Mouse (Mus musculus) neural tube, embryonic 14.5 days (tissue): ENCODE measurements around the gene Wdr26. TPM values are rescaled to one million over a fixed set of nuclear protein-coding genes. Genes with fewer than 3 reads are reported as not detected.

Source experiments
- ATAC-seq: fragments of 200-750 bp; cut with Nextera tagmentation; 2 replicates; pipeline ENCODE4 v1.8.0; 2017; ENCODE audit warnings: low read depth, mild to moderate bottlenecking, moderate TSS enrichment, moderate library complexity
- H3K27ac ChIP-seq: fragments of 300-500 bp; sonication (generic); 2 replicates; pipeline ENCODE4 v1.5.1; 2014; ENCODE audit warnings: low read depth, mild to moderate bottlenecking, control low read depth, low read length, moderate library complexity, mixed read lengths
- H3K27me3 ChIP-seq: fragments of 300-500 bp; sonication (generic); 2 replicates; pipeline ENCODE4 v1.6.1; 2014; ENCODE audit warnings: low read length; ENCODE audit not compliant: control insufficient read depth, insufficient read depth
- H3K36me3 ChIP-seq: fragments of 300-500 bp; sonication (generic); 2 replicates; pipeline ENCODE4 v1.6.1; 2014; ENCODE audit warnings: low read length, mixed read lengths; ENCODE audit not compliant: control insufficient read depth, insufficient read depth
- H3K4me1 ChIP-seq: fragments of 300-500 bp; sonication (generic); 2 replicates; pipeline ENCODE4 v1.6.1; 2014; ENCODE audit warnings: low read length; ENCODE audit not compliant: control insufficient read depth, insufficient read depth
- H3K4me2 ChIP-seq: fragments of 300-500 bp; sonication (generic); 2 replicates; pipeline ENCODE4 v1.6.1; 2014; ENCODE audit warnings: mild to moderate bottlenecking, low read depth, low read length, control low read depth
- H3K4me3 ChIP-seq: fragments of 300-500 bp; sonication (generic); 2 replicates; pipeline ENCODE4 v1.5.1; 2014; ENCODE audit warnings: low read depth, low read length, control low read depth, mixed read lengths
- H3K9ac ChIP-seq: fragments of 300-500 bp; sonication (generic); replicated peaks from 2 replicates; pipeline ENCODE4 v1.6.1; 2014; ENCODE audit warnings: low read depth, mild to moderate bottlenecking, control low read depth, low read length, mixed read lengths
- H3K9me3 ChIP-seq: fragments of 300-500 bp; sonication (generic); 2 replicates; pipeline ENCODE4 v1.6.1; 2016; ENCODE audit warnings: low read length; ENCODE audit not compliant: control insufficient read depth
- WGBS: fragments of 180-500 bp; shearing (Covaris S2); extraction: QIAGEN DNeasy Blood & Tissue Kit; methylation state at CpG from one replicate; pipeline ENCODE4 v1.1.7; 2014; 5-methylcytosine and 5-hydroxymethylcytosine counted together
- polyA plus RNA-seq: library from polyadenylated mRNA; unstranded; fragments of >200 nt; fragmentation: Nextera tagmentation; extraction: Ambion mirVana; gene quantifications from 2 replicates; pipeline ENCODE4 v1.2.1, GENCODE M21; 2014

Wdr26 gene
- polyA plus RNA-seq, 1 experiment from 2014 or later, result 53.0 TPM

DNA sequence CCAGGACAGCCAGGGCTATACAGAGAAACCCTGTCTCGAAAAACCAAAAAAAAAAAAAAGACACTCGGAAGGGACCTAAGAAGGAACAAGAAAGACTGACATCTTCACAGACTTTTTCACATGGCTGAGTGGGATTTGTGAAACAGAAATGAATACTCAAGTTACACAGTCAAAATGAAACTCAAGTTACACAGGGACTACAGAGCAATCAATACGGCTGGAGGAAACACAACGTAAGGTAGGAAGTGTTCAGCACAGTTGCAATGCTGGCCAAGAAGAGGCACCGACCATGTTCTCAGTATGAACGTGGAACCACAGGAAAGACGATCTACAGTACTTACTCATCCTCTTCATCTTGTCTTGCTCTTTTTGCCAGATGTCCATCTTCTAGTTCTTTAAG is 73.1 kb downstream of the Wdr26 start:
- H3K27ac ChIP-seq, result no peak overlapping the region
- H3K36me3 ChIP-seq, result peaks cover 38% of the 10 kb centered on the region
- 97% methylated on average over 7 of the region's 7 CpGs for WGBS
- no peak overlapping the region for H3K4me2 ChIP-seq
- H3K4me1 ChIP-seq, result peaks cover 6% of the 10 kb centered on the region
- H3K4me3 ChIP-seq, result no peak overlapping the region
- H3K9ac ChIP-seq, result no peak overlapping the region
- ATAC-seq, result no peak
- no peaks in the 10 kb centered on the region for H3K27me3 ChIP-seq
- no peaks in the 10 kb centered on the region for H3K9me3 ChIP-seq

DNA sequence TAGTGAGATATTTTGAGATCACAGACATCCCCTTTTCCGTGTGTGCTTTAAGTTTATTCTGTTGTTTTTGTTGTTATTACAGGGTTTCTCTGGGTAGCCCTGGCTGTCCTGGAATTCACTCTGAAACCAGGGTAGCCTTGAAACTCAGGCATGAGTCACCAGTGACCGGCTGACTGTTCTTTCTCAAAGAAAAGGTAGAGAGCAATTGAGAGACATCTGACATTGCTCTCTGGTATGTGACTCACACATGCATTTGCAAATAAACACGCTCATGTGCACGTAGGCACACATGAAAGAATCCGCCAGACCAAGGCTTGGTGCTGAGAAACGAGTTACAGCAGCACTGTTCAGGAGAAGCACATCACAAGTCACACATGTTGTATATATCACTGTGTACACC is 79.9 kb downstream of the Wdr26 start:
- no peak overlapping the region for H3K9ac ChIP-seq
- 90% methylated on average over 6 of the region's 6 CpGs for WGBS
- ATAC-seq, result no peak
- H3K27ac ChIP-seq, result no peak overlapping the region
- H3K27me3 ChIP-seq, result no peaks in the 10 kb centered on the region
- no peaks in the 10 kb centered on the region for H3K9me3 ChIP-seq
- peaks cover 70% of the 10 kb centered on the region for H3K36me3 ChIP-seq
- no peak overlapping the region for H3K4me2 ChIP-seq
- no peaks in the 10 kb centered on the region for H3K4me1 ChIP-seq
- no peak overlapping the region for H3K4me3 ChIP-seq

DNA sequence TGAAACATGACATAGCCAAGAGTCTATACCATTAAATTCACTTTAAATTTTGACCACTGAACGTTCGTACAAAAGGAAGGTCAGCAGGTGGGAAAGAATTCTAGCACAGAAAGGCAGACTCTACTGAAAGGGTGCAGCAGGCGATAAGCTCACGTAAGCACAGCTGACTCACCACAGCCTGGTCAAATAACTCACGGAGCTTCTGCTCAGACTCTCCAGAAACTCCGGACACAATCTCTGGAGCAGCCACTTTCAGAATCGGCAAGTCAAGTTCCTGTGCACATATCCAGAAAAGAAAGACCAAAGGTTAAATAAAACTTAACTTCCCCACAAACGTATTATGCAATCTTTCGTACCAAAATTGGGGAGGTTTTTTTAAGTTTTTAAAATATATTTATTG is 85.0 kb downstream of the Wdr26 start:
- H3K27ac ChIP-seq, result no peak overlapping the region
- no peak overlapping the region for H3K4me3 ChIP-seq
- H3K4me2 ChIP-seq, result no peak overlapping the region
- peaks cover 66% of the 10 kb centered on the region for H3K36me3 ChIP-seq
- no peaks in the 10 kb centered on the region for H3K4me1 ChIP-seq
- no peaks in the 10 kb centered on the region for H3K9me3 ChIP-seq
- H3K9ac ChIP-seq, result no peak overlapping the region
- 94% methylated on average over 9 of the region's 9 CpGs for WGBS
- ATAC-seq, result no peak
- H3K27me3 ChIP-seq, result no peaks in the 10 kb centered on the region

DNA sequence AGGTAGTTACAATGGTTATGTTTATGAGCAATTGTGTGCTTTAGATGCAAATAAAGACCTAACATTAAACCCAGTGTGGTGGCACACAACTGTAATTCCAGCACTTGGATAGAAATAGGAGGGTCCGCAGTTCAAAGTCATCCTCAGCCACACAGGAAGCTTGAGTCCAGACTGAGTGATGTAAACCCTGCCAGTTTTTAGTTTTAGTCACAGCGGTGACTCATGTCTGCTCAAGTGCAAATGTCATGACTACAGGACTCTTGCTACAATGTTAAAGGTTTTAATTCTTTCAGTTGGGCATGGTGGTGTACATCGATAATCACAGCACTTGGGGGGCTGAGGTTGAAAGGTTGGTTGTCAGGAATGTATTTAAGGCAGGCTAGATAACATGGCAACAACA is 85.9 kb downstream of the Wdr26 start:
- H3K4me3 ChIP-seq, result no peak overlapping the region
- H3K27me3 ChIP-seq, result no peaks in the 10 kb centered on the region
- H3K9ac ChIP-seq, result no peak overlapping the region
- no peak overlapping the region for H3K4me2 ChIP-seq
- H3K4me1 ChIP-seq, result no peaks in the 10 kb centered on the region
- no peak for ATAC-seq
- no peak overlapping the region for H3K27ac ChIP-seq
- H3K9me3 ChIP-seq, result no peaks in the 10 kb centered on the region
- WGBS, result over 99% methylated on average over 3 of the region's 3 CpGs
- peaks cover 65% of the 10 kb centered on the region for H3K36me3 ChIP-seq

DNA sequence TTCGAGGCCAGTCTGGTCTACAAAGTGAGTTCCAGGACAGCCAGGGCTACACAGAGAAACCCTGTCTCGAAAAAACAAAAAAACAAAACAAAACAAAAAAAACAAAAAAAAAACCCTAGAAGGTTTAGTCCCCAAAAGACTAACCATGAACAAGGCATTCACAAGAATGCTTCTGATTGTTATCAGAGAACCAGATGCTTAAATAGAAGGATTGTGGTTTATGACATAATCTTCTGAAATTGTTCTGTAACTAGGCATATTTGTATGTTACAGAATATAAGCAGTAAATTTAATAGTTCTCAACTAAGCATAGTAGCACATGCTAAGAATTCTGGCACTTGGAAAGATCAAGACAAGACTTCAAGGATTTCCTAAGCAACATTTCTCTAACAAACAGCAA is 87.7 kb downstream of the Wdr26 start:
- H3K36me3 ChIP-seq, result peaks cover 57% of the 10 kb centered on the region
- H3K4me3 ChIP-seq, result no peak overlapping the region
- ATAC-seq, result no peak
- no peak overlapping the region for H3K4me2 ChIP-seq
- no peaks in the 10 kb centered on the region for H3K27me3 ChIP-seq
- H3K27ac ChIP-seq, result no peak overlapping the region
- 98% methylated on average over 2 of the region's 2 CpGs for WGBS
- H3K9ac ChIP-seq, result no peak overlapping the region
- no peaks in the 10 kb centered on the region for H3K4me1 ChIP-seq
- no peaks in the 10 kb centered on the region for H3K9me3 ChIP-seq

Other genes with a start within 250 kb of the Wdr26 start
- 5.3 and 5.4 TPM in 2 replicates for gene Ephx1, start 191.1 kb downstream of the Wdr26 start, polyA plus RNA-seq
- gene 9130409I23Rik, start 160.8 kb downstream of the Wdr26 start, polyA plus RNA-seq, result not detected in 2 replicates
- gene Nvl, start 67.8 kb downstream of the Wdr26 start, polyA plus RNA-seq, result 45.0 and 49.6 TPM in 2 replicates
- 46.8 and 51.8 TPM in 2 replicates for gene Cnih4, start 67.3 kb downstream of the Wdr26 start, polyA plus RNA-seq
- 15.0 and 25.7 TPM in 2 replicates for gene Cnih3, start 140.6 kb upstream of the Wdr26 start, polyA plus RNA-seq